In genomic region chr6:126784206-126784605, GRCm38 (mm10) we compare ENCODE assay signal across 22 mouse cellular contexts. TPM values are rescaled to one million over a fixed set of nuclear protein-coding genes. Genes with fewer than 3 reads are reported as not detected.
"Had no signal": no experiment of that assay in that cellular context is flagged by ENCODE, and none has a peak within 500 bp of the region (broad histone marks: within the 10 kb centered on the region; RNA-seq: fewer than 3 reads in every experiment).

No protein-coding gene starts in this region.

- H3K9me3 ChIP-seq: limb, embryonic 12.5 days; limb, embryonic 15.5 days; midbrain, embryonic 12.5 days; midbrain, embryonic 15.5 days; neural tube, embryonic 12.5 days; neural tube, embryonic 15.5 days; stomach, embryonic 15.5 days had no signal

- H3K4me1 ChIP-seq: limb, embryonic 15.5 days; midbrain, embryonic 12.5 days; midbrain, embryonic 15.5 days; neural tube, embryonic 12.5 days; neural tube, embryonic 15.5 days; stomach, embryonic 15.5 days had no signal

- H3K36me3 ChIP-seq: limb, embryonic 12.5 days; limb, embryonic 15.5 days; midbrain, embryonic 12.5 days; midbrain, embryonic 15.5 days; neural tube, embryonic 12.5 days; neural tube, embryonic 15.5 days; stomach, embryonic 15.5 days had no signal

- H3K4me2 ChIP-seq: limb, embryonic 12.5 days; limb, embryonic 15.5 days; liver, embryonic 11.5 days; lung, embryonic 14.5 days; midbrain, embryonic 12.5 days; midbrain, embryonic 15.5 days; neural tube, embryonic 12.5 days; neural tube, embryonic 15.5 days; stomach, embryonic 15.5 days had no signal

- H3K9ac ChIP-seq: limb, embryonic 12.5 days; limb, embryonic 15.5 days; liver, embryonic 14.5 days; liver, postnatal 0 days; lung, embryonic 14.5 days; midbrain, embryonic 12.5 days; midbrain, embryonic 15.5 days; neural tube, embryonic 12.5 days; neural tube, embryonic 15.5 days; stomach, embryonic 15.5 days had no signal

- H3K4me3 ChIP-seq: limb, embryonic 12.5 days; limb, embryonic 15.5 days; midbrain, embryonic 12.5 days; midbrain, embryonic 15.5 days; neural tube, embryonic 12.5 days; neural tube, embryonic 15.5 days; stomach, embryonic 15.5 days had no signal

- DNase-seq: kidney, adult 9 months; kidney, postnatal 14 days; kidney, postnatal 4 days; left cerebral cortex, postnatal 4 days; liver, postnatal 0 days; lung, embryonic 14.5 days; right cerebral cortex, postnatal 4 days; thymus, adult 2 months; thymus, postnatal 14 days; thymus, postnatal 4 days had no signal

- H3K27me3 ChIP-seq: limb, embryonic 12.5 days; limb, embryonic 15.5 days; midbrain, embryonic 15.5 days; neural tube, embryonic 12.5 days; neural tube, embryonic 15.5 days; stomach, embryonic 15.5 days had no signal

- H3K27ac ChIP-seq: limb, embryonic 12.5 days; limb, embryonic 15.5 days; liver, embryonic 14.5 days; macrophage; midbrain, embryonic 12.5 days; midbrain, embryonic 15.5 days; neural tube, embryonic 12.5 days; neural tube, embryonic 15.5 days; stomach, embryonic 15.5 days had no signal

- ATAC-seq: liver, postnatal 0 days; lung, postnatal 0 days; midbrain, embryonic 15.5 days had no signal

RNA-seq across cellular contexts. Expression of gene Kcna6, which starts 43.7 kb away (rescaled TPM):
- total RNA-seq: megakaryocyte, adult 5-6 weeks had no signal
- polyA plus RNA-seq: macrophage had no signal
